Mouse (Mus musculus): Measurements from ENCODE around the gene Olfr713. TPM values are rescaled to one million over a fixed set of nuclear protein-coding genes. Genes with fewer than 3 reads are reported as not detected.

The Olfr713 gene
- polyA plus RNA-seq (2012; ENCODE audit: insufficient read depth, low replicate concordance), result not detected in 2 replicates

DNA sequence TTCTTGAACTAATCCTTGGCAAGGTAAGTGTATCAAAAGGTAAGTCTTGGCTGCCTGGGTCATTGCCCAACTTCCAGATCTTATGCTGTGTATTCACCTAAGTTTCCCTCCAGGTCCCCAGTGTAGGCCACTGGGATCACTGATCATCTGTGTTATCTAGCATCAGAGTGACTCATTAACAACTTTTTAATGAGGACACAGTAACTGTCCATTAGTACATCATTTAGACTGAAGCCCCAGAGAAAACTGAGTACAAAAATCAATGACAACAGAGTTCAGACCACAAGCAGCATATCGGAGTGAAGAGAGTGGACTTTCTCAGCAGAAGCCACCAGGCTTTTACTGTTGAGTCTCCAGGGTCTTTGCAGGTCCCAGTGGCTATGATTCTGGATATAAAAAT, at the start of gene Olfr713:
Gene Olfr713, plus strand, starts transcription at position 301 of the 400 bp plus-strand sequence.
- H3K9me3 ChIP-seq, result no peaks in the 10 kb centered on the region
- no peaks in the 10 kb centered on the region for H3K27me3 ChIP-seq (replicated peaks)
- no peak within 1 kb of the TSS for H3K4me3 ChIP-seq (replicated peaks)
- H3K4me1 ChIP-seq, result no peaks in the 10 kb centered on the region
- TF ChIP-seq GATA1 (IDR thresholded peaks at IDR 0.05; ENCODE audit: borderline replicate concordance, low read length), result no peak
- no peak for TF ChIP-seq FLI1 (IDR thresholded peaks at IDR 0.05; ENCODE audit: low read length)
- no peaks in the 10 kb centered on the region for H3K36me3 ChIP-seq (replicated peaks; ENCODE audit: low read length)

DNA sequence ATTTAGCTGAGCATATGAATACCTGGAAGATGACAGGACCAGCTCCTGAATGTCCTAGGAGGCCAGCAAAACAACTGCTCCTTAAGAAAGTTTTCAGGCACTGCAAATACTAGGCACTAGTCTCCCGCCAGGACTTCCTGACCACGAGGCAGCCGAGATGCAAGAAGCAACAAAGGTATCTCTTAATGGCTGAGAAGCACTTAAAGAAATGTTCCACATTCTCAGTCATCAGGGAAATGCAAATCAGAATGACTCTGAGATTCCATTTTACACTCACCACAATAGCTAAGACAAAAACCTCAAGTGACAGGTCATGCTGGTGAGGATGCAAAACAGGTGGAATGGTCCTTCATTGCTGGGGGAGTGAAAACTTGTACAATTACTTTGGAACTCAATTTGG, 45.7 kb upstream of the Olfr713 start:
- Histone ChIP-seq H3K27me3 (replicated peaks) (no peaks in the 10 kb centered on the region), H3K4me3 (replicated peaks) (no peak overlapping the region), H3K36me3 (replicated peaks; ENCODE audit: low read length) (no peaks in the 10 kb centered on the region), H3K4me1 (no peaks in the 10 kb centered on the region), H3K9me3 (no peaks in the 10 kb centered on the region; the same call in 1 of the 2 replicates)
- TF ChIP-seq GATA1 (IDR thresholded peaks at IDR 0.05; ENCODE audit: borderline replicate concordance, low read length) (no peak), FLI1 (IDR thresholded peaks at IDR 0.05; ENCODE audit: low read length) (no peak)

DNA sequence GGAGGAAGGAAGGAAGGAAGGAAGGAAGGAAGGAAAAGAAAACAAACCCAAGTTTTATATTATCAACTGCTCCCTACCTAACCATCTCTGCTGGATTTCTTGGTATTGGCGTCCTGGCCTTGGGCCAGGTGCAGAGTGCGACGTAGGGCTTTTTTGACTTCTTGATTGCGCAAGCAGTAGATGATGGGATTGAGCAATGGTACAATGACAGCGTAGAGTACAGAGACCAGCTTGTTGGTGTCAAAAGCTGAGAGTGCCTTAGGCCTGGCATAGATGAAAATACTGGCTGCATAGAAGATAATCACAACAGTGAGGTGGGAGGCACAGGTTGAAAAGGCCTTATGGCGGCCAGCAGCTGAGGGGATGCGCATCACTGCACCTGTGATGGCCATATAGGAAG, 30.2 kb upstream of the Olfr713 start:
- TF ChIP-seq FLI1 (IDR thresholded peaks at IDR 0.05; ENCODE audit: low read length), result no peak
- TF ChIP-seq GATA1 (IDR thresholded peaks at IDR 0.05; ENCODE audit: borderline replicate concordance, low read length), result no peak
- no peaks in the 10 kb centered on the region for H3K27me3 ChIP-seq (replicated peaks)
- H3K9me3 ChIP-seq, result peaks cover 7% of the 10 kb centered on the region
- H3K4me1 ChIP-seq, result no peaks in the 10 kb centered on the region
- no peak overlapping the region for H3K4me3 ChIP-seq (replicated peaks)
- no peaks in the 10 kb centered on the region for H3K36me3 ChIP-seq (replicated peaks; ENCODE audit: low read length)

DNA sequence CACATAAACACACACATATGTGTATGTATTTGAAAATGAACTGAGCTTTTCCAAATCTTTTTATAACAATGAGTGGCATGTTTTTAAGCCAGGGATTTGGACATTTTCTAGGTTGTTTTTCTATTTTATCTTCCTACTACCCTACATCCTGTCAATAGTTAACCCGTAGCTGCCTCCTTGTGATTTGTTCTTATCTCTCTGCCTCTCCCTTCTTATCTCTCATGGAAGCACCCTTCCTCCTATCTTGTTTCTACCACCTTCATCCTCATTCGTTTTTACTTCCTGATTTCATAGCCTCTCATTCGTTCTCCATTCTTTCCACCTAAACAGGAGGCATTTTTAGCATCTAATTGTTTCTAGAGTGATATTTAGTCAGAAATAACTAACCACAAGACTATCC, 26.8 kb upstream of the Olfr713 start:
- H3K4me1 ChIP-seq, result no peaks in the 10 kb centered on the region
- no peaks in the 10 kb centered on the region for H3K36me3 ChIP-seq (replicated peaks; ENCODE audit: low read length)
- peaks cover 7% of the 10 kb centered on the region for H3K9me3 ChIP-seq
- H3K27me3 ChIP-seq (replicated peaks), result no peaks in the 10 kb centered on the region
- H3K4me3 ChIP-seq (replicated peaks), result no peak overlapping the region
- no peak for TF ChIP-seq GATA1 (IDR thresholded peaks at IDR 0.05; ENCODE audit: borderline replicate concordance, low read length)
- no peak for TF ChIP-seq FLI1 (IDR thresholded peaks at IDR 0.05; ENCODE audit: low read length)

DNA sequence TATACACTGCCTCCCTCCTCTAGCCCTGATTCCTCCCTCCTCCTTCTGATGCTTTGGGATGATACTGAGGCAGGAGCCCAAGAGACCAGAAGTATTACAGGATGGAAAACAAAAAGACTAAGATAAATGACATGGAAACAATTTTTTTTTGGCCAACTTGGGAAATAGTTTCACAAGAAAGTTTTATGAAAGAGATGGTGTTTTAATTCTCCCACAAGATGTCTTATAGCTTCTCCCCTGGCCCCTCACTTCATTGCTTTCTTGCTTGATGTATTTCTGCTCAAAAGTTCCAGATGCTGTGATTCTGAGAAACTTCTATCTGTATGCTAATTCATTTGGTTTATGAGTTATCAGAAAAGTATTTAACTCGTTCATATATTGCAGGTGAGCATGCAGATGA, 25.0 kb upstream of the Olfr713 start, which contains the start of gene Olfr2:
Gene Olfr2, minus strand, starts transcription at position 101 of the 400 bp plus-strand sequence.
- Histone ChIP-seq H3K4me1 (no peaks in the 10 kb centered on the region), H3K36me3 (replicated peaks; ENCODE audit: low read length) (no peaks in the 10 kb centered on the region), H3K4me3 (replicated peaks) (no peak within 1 kb of the TSS), H3K27me3 (replicated peaks) (no peaks in the 10 kb centered on the region), H3K9me3 (peaks cover 4% of the 10 kb centered on the region)
- TF ChIP-seq FLI1 (IDR thresholded peaks at IDR 0.05; ENCODE audit: low read length), result no peak
- no peak for TF ChIP-seq GATA1 (IDR thresholded peaks at IDR 0.05; ENCODE audit: borderline replicate concordance, low read length)

DNA sequence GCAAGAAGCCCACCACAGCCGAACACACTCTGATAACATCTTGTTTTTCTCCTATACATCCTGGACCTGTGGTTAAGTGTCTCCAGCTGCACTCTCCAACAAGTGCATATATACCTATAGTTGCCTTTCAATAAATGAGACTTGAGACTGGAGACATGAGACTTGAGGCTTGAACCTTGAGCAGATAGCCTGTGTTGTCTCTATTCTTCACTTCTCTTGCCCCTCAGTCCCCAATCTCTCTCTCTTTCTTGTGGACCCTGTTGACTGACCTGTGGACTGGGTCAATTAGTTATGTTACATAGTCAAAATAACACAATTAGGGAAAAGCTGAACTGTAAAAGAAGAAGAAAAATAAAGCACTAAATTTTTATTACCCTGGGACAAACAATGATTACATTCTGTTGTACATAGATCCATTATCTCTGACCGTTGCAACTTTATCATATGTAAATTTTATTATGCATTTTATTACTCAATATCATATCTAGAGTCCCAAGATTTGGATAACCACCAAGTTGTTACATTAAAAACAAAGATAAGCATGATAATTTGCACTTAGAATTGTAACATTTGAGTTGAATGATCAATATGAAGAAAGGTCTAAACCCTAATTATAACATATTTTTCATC, 9.1 kb downstream of the Olfr713 start:
- TF ChIP-seq GATA1 (IDR thresholded peaks at IDR 0.05; ENCODE audit: borderline replicate concordance, low read length) (no peak), FLI1 (IDR thresholded peaks at IDR 0.05; ENCODE audit: low read length) (no peak)
- H3K27me3 ChIP-seq (replicated peaks), result no peaks in the 10 kb centered on the region
- H3K4me3 ChIP-seq (replicated peaks), result no peak overlapping the region
- H3K9me3 ChIP-seq, result no peaks in the 10 kb centered on the region
- H3K4me1 ChIP-seq, result no peaks in the 10 kb centered on the region
- H3K36me3 ChIP-seq (replicated peaks; ENCODE audit: low read length), result no peaks in the 10 kb centered on the region

DNA sequence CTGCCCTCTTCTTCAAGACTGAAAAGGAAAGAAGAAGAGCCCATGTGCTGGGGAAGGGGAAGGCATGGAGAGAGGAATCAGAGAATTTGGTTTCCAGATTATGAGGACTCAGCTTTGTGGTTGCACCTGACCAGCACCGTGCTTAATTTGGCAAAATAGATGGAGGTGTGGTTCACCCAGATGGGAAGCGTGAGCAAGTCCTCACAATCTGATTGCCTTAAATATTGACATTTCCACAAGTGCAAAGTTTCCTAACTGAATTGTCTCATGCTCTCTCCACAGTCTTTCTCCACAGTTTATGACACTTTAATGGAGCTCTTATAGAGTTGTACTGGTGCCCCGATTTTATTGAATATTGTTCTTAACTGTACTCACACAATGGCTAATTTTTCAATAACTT, 12.2 kb downstream of the Olfr713 start:
- H3K9me3 ChIP-seq, result no peaks in the 10 kb centered on the region
- TF ChIP-seq GATA1 (IDR thresholded peaks at IDR 0.05; ENCODE audit: borderline replicate concordance, low read length), result no peak
- no peak for TF ChIP-seq FLI1 (IDR thresholded peaks at IDR 0.05; ENCODE audit: low read length)
- H3K4me3 ChIP-seq (replicated peaks), result no peak overlapping the region
- H3K4me1 ChIP-seq, result no peaks in the 10 kb centered on the region
- no peaks in the 10 kb centered on the region for H3K27me3 ChIP-seq (replicated peaks)
- no peaks in the 10 kb centered on the region for H3K36me3 ChIP-seq (replicated peaks; ENCODE audit: low read length)

DNA sequence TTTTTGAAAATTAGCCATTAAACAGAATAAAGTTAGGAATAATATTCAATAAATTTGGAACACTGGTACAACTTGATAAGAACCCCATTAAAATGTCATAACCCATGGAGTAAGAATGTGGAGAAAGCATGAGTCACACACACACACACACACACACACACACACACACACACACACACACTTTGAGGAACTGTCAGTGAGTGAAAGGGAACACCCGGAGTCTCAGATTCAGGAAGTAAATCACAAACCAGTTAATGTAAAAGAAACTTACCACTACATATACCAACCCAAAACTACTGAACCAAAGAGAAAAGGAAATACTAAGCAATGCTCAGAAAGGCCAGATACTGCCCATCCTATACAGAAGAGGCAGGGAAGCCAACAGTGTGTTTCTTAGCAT, 13.4 kb downstream of the Olfr713 start:
- no peaks in the 10 kb centered on the region for H3K4me1 ChIP-seq
- no peaks in the 10 kb centered on the region for H3K27me3 ChIP-seq (replicated peaks)
- H3K9me3 ChIP-seq, result no peaks in the 10 kb centered on the region
- no peaks in the 10 kb centered on the region for H3K36me3 ChIP-seq (replicated peaks; ENCODE audit: low read length)
- TF ChIP-seq GATA1 (IDR thresholded peaks at IDR 0.05; ENCODE audit: borderline replicate concordance, low read length), result no peak
- no peak for TF ChIP-seq FLI1 (IDR thresholded peaks at IDR 0.05; ENCODE audit: low read length)
- no peak overlapping the region for H3K4me3 ChIP-seq (replicated peaks)

DNA sequence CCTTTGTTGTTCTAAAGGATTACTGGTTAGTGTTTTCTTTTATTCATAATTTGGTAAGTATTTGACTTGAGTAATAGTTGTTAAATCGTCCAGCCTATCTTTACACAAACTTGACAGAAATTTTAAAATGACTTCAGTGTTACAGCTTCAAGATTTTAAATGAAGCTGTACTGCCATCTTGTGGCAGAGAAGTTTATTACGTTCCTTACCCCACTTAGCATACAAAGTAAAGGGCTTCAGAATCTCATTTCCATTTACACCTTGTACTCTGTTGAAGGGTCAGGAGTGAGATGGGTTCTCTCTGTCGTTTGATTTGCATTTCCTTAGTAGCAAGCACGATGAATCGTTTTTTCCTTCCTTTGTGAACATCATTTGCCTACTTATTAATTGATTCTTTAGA, 14.9 kb downstream of the Olfr713 start:
- TF ChIP-seq FLI1 (IDR thresholded peaks at IDR 0.05; ENCODE audit: low read length), result no peak
- TF ChIP-seq GATA1 (IDR thresholded peaks at IDR 0.05; ENCODE audit: borderline replicate concordance, low read length), result no peak
- H3K9me3 ChIP-seq, result no peaks in the 10 kb centered on the region
- no peak overlapping the region for H3K4me3 ChIP-seq (replicated peaks)
- H3K36me3 ChIP-seq (replicated peaks; ENCODE audit: low read length), result no peaks in the 10 kb centered on the region
- H3K27me3 ChIP-seq (replicated peaks), result no peaks in the 10 kb centered on the region
- H3K4me1 ChIP-seq, result no peaks in the 10 kb centered on the region

DNA sequence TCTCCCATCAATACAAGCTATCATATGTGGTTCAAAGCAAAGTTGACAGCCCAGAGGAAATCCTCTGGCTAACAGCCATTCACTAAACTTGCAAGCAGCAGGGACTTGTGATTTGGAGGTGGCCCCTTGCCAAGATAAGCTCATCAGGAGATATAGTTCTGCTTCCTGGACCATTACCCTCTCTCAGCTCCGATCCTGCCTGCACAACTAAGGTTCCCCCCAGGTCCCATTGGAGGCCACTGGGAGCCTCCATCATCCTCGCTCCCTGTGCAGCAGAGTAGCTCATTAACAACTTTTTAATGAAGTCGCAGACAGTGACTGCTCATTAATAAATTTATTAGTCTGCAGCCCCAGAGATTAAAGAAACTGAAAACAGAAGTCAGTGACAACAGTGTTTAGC, 16.6 kb downstream of the Olfr713 start:
- TF ChIP-seq GATA1 (IDR thresholded peaks at IDR 0.05; ENCODE audit: borderline replicate concordance, low read length) (no peak), FLI1 (IDR thresholded peaks at IDR 0.05; ENCODE audit: low read length) (no peak)

More for the DNA sequence above, 16.6 kb downstream of the Olfr713 start:
- no peaks in the 10 kb centered on the region for H3K27me3 ChIP-seq (replicated peaks)
- no peak overlapping the region for H3K4me3 ChIP-seq (replicated peaks)
- no peaks in the 10 kb centered on the region for H3K36me3 ChIP-seq (replicated peaks; ENCODE audit: low read length)
- H3K4me1 ChIP-seq, result no peaks in the 10 kb centered on the region
- no peaks in the 10 kb centered on the region for H3K9me3 ChIP-seq
